Mouse (Mus musculus): ENCODE measurements around the gene Iqgap2. TPM values are rescaled to one million over a fixed set of nuclear protein-coding genes. Genes with fewer than 3 reads are reported as not detected.
A peak's percentile ranks its signal among the peaks of the same experiment; 100 is the strongest.

The Iqgap2 gene
- polyA plus RNA-seq, 1 experiment from 2014 or later, result 5.2 TPM

DNA sequence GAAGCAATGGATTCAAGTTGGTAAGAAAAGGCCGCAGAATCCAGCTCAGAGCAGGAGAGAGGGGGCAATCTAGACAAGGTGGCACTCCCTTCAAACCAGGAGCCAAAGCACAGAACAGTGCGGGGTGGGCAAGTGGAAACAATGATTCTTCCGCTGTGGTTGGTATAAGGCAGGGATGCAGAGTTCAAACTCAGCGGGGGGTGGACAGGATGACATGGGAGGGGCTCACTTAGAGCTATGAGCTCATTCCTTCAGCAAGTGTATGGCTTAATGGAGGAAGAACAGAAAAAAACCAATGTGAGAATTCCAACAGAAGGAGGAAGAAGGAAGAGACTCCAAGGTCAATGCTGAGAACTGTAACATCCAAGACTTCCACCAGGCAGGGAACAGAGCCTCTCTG is 161.2 kb downstream of the Iqgap2 start:
- H3K27ac ChIP-seq (ENCODE audit: low read length), result no peak overlapping the region

DNA sequence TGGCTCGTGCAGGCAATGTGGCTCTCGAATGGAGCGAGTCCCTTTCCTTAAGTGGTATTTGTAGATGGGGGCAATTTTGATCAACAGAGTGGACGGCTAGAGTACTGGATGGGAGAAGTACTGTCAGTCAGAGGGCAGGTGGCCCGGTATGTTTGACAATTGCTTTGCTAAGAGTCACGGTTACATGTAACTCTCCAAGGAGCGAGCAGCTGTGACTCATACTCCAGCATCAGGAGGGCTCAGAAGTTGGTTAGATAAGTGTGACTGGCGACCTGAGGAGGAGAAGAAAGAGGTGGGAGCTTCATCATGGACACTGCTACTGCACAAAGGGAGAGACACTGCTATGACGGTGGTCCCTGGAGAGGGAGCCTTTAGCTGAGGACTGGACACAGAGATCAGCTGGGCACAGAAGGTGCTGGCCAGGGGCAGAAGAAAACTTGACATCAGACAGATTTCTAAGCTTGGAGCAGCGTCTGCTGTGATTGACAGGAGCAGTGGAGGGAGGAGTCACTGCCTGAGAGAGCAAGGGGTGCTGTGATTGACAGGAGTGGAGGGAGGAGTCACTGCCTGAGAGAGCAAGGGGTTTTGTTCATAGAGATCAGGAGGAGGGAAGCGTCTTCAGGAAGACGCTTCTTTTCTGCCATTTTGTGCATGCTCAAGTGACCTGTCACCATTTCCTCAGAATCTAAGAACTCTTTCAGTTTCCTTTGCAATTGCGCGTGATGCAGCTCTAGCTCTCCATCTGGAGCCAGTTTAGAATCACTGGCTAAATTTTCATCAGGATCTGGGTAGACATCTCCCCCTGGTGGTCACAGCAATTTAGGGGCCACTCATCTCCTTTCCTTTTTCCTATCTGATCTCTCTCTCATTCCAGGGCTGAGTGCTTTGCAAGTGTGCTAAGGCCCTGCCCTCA is 172.1 kb downstream of the Iqgap2 start:
- Histone ChIP-seq H3K4me1 (replicated peaks; ENCODE audit: control insufficient read depth, insufficient read depth, low read length) (0 out of 2 replicates have a peak, but pooled peaks cover 2% of the 10 kb centered on the region), H3K36me3 (ENCODE audit: control insufficient read depth, insufficient read depth, low read length) (no peaks in the 10 kb centered on the region), H3K27ac (ENCODE audit: low read length) (no peak overlapping the region), H3K27me3 (ENCODE audit: control insufficient read depth, insufficient read depth, low read depth, low read length) (no peaks in the 10 kb centered on the region), H3K9me3 (ENCODE audit: control insufficient read depth, low read length) (no peaks in the 10 kb centered on the region), H3K4me3 (ENCODE audit: low read length) (peak overlapping the region; percentile 40), H3K4me2 (ENCODE audit: low read depth, low read length) (peak overlapping the region; percentile 49), H3K9ac (ENCODE audit: low read length) (peak overlapping the region; percentile 21; the same call in 1 of the 2 replicates)
- 45% methylated on average over 14 of the region's 14 CpGs for WGBS
- ATAC-seq (ENCODE audit: low read depth), result peak; percentile 85

More for the DNA sequence above, 161.2 kb downstream of the Iqgap2 start:
- Histone ChIP-seq H3K36me3 (ENCODE audit: control insufficient read depth, insufficient read depth, low read length) (no peaks in the 10 kb centered on the region), H3K4me3 (ENCODE audit: low read length) (no peak overlapping the region), H3K9me3 (ENCODE audit: control insufficient read depth, low read length) (no peaks in the 10 kb centered on the region), H3K27me3 (ENCODE audit: control insufficient read depth, insufficient read depth, low read depth, low read length) (no peaks in the 10 kb centered on the region), H3K4me1 (replicated peaks; ENCODE audit: control insufficient read depth, insufficient read depth, low read length) (no peaks in the 10 kb centered on the region), H3K9ac (ENCODE audit: low read length) (no peak overlapping the region), H3K4me2 (ENCODE audit: low read depth, low read length) (no peak overlapping the region)
- 86% methylated on average over 4 of the region's 4 CpGs for WGBS
- no peak for ATAC-seq (ENCODE audit: low read depth)

DNA sequence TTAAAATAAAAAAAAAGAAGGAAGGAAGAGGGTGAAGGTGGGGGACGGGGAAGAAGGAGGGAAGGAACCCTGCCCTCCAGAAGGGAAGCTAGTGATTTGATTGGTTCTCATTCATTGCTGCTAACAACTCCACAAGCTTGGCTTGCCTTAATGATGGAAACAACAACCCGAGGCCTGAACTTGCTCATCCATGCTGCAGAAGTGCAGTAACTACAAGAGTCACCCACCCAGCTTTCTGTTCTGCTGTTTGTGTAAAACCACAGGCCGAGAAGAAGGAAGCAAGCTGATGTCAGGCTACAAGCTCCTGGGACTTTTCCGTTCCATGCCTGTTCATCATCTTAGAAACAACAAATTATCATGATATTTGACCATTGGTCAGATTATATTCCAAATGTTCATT is 176.4 kb downstream of the Iqgap2 start:
- ATAC-seq (ENCODE audit: low read depth), result no peak
- no peak overlapping the region for H3K27ac ChIP-seq (ENCODE audit: low read length)
- 0 out of 2 replicates have a peak, but pooled peaks cover 2% of the 10 kb centered on the region for H3K4me1 ChIP-seq (replicated peaks; ENCODE audit: control insufficient read depth, insufficient read depth, low read length)
- no peaks in the 10 kb centered on the region for H3K9me3 ChIP-seq (ENCODE audit: control insufficient read depth, low read length)
- H3K36me3 ChIP-seq (ENCODE audit: control insufficient read depth, insufficient read depth, low read length), result no peaks in the 10 kb centered on the region
- H3K4me2 ChIP-seq (ENCODE audit: low read depth, low read length), result no peak overlapping the region
- H3K4me3 ChIP-seq (ENCODE audit: low read length), result no peak overlapping the region
- WGBS, result 72% methylated on average over 4 of the region's 4 CpGs
- H3K9ac ChIP-seq (ENCODE audit: low read length), result no peak overlapping the region
- no peaks in the 10 kb centered on the region for H3K27me3 ChIP-seq (ENCODE audit: control insufficient read depth, insufficient read depth, low read depth, low read length)

DNA sequence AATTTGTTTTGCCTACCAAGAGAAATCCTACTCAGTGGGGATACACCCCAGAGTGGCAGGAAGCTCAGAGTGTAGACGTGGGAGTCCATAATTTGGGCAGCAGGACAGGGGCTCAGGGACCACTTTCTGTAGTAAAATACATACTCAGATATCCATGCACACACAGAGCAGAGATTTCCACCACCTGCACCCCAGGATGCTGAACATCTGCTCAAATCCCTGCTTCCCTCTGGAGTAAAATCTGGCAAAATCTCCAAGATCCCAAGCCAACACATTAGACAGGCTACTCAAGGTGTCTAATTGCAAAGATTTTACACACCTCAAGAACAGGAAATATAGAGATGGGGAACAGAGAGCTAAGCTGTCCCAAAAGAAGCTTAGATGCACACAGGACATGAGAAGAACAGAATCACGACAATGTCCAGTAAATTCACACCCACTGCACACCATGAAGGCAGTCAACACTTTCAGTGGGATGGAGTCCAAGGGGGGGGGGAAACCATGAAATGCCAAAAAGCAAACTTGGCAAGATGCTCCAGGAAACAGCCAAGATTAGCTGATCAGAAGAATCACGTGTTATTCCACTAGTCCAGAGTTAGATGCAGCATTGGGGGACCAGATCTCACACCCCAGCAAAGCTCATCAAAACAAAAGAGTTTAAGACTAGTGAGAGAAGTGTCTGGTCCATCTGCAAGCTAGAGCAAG is 177.3 kb downstream of the Iqgap2 start:
- H3K4me2 ChIP-seq (ENCODE audit: low read depth, low read length), result no peak overlapping the region
- H3K27ac ChIP-seq (ENCODE audit: low read length), result no peak overlapping the region
- no peak overlapping the region for H3K9ac ChIP-seq (ENCODE audit: low read length)
- no peak overlapping the region for H3K4me3 ChIP-seq (ENCODE audit: low read length)
- 0 out of 2 replicates have a peak, but pooled peaks cover under 1% of the 10 kb centered on the region for H3K4me1 ChIP-seq (replicated peaks; ENCODE audit: control insufficient read depth, insufficient read depth, low read length)
- ATAC-seq (ENCODE audit: low read depth), result no peak
- no peaks in the 10 kb centered on the region for H3K27me3 ChIP-seq (ENCODE audit: control insufficient read depth, insufficient read depth, low read depth, low read length)
- WGBS, result 35% methylated on average over 3 of the region's 3 CpGs
- no peaks in the 10 kb centered on the region for H3K9me3 ChIP-seq (ENCODE audit: control insufficient read depth, low read length)
- H3K36me3 ChIP-seq (ENCODE audit: control insufficient read depth, insufficient read depth, low read length), result no peaks in the 10 kb centered on the region

DNA sequence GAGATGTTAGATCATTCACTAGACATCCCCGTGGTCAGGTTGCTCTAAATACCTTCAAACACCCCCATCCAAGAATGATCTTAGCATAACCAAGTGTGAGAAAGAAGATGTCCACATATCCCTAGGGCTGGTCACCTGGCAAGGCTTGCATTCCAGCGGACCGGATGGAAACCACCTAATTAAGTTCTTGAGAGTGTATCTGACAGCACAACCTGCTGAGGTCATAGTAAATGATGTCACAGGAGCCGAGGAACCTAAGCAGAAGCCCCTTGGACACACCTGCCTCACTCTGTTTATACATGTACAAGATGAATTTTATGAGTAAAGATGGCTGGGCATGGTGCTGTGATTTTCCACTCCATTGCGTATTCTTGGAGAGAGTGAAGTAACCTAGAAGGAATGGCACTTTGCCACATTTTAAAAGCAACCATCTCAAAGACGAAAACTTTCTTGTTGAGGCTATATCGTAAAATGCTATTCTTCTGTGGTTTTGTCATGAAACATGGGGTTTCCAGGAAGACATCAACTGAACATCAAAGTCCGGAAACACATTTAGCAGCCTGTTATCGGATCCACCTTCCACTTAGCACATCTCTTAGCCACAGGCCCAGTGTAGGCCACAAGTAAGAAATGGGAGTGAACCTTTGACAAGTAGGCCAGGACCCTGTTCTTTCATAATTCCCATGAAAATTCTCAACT is 179.0 kb downstream of the Iqgap2 start:
- no peaks in the 10 kb centered on the region for H3K4me1 ChIP-seq (replicated peaks; ENCODE audit: control insufficient read depth, insufficient read depth, low read length)
- ATAC-seq (ENCODE audit: low read depth), result no peak
- H3K9me3 ChIP-seq (ENCODE audit: control insufficient read depth, low read length), result no peaks in the 10 kb centered on the region
- H3K4me3 ChIP-seq (ENCODE audit: low read length), result no peak overlapping the region
- no peaks in the 10 kb centered on the region for H3K27me3 ChIP-seq (ENCODE audit: control insufficient read depth, insufficient read depth, low read depth, low read length)
- no peak overlapping the region for H3K27ac ChIP-seq (ENCODE audit: low read length)
- no peak overlapping the region for H3K9ac ChIP-seq (ENCODE audit: low read length)
- no peak overlapping the region for H3K4me2 ChIP-seq (ENCODE audit: low read depth, low read length)
- H3K36me3 ChIP-seq (ENCODE audit: control insufficient read depth, insufficient read depth, low read length), result no peaks in the 10 kb centered on the region
- WGBS, result 84% methylated on average over 9 of the region's 9 CpGs

DNA sequence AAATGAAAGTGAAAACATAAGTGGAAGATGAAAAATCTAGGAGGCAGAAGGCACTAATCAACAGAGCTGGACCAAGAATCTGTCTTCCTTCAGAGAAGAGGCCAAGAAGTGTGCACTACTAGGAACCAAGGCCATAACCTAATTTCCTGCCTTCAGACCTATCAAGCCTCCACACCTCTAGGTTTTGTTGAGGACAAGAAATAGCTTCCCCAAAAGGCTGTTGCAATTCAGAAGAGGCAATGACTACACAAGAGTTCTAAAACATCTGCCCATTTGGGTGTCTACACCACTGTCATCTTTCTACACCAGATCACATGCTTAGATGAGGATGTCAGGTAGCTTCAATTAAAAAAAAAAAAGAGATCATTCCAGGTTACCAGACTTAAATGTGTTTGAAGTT is 179.7 kb downstream of the Iqgap2 start:
- Histone ChIP-seq H3K4me2 (ENCODE audit: low read depth, low read length) (no peak overlapping the region), H3K27me3 (ENCODE audit: control insufficient read depth, insufficient read depth, low read depth, low read length) (no peaks in the 10 kb centered on the region), H3K36me3 (ENCODE audit: control insufficient read depth, insufficient read depth, low read length) (no peaks in the 10 kb centered on the region), H3K4me3 (ENCODE audit: low read length) (no peak overlapping the region), H3K9me3 (ENCODE audit: control insufficient read depth, low read length) (no peaks in the 10 kb centered on the region), H3K4me1 (replicated peaks; ENCODE audit: control insufficient read depth, insufficient read depth, low read length) (no peaks in the 10 kb centered on the region), H3K27ac (ENCODE audit: low read length) (no peak overlapping the region), H3K9ac (ENCODE audit: low read length) (no peak overlapping the region)
- ATAC-seq (ENCODE audit: low read depth), result no peak

DNA sequence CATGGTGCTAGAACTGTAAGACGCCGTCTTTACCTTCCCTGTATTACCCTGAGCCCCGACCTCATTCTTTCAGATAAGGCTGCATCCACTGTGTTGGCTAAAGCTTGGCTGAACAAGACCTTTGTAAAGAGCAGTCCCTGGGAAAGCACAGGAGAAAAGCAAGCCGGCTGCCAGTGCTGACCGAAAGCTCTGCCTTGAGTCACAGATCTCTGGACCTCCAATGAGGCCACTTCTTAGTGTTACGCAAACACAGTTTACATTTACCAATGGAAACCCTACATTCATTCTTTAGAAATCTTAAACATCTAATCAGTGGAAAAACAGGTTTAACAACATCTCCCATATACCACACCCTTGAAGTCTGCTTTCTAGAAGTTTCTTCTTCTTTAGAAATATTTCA is 186.1 kb downstream of the Iqgap2 start:
- Histone ChIP-seq H3K4me2 (ENCODE audit: low read depth, low read length) (no peak overlapping the region), H3K4me3 (ENCODE audit: low read length) (no peak overlapping the region), H3K27ac (ENCODE audit: low read length) (no peak overlapping the region), H3K9me3 (ENCODE audit: control insufficient read depth, low read length) (no peaks in the 10 kb centered on the region), H3K27me3 (ENCODE audit: control insufficient read depth, insufficient read depth, low read depth, low read length) (no peaks in the 10 kb centered on the region), H3K9ac (ENCODE audit: low read length) (no peak overlapping the region), H3K4me1 (replicated peaks; ENCODE audit: control insufficient read depth, insufficient read depth, low read length) (no peaks in the 10 kb centered on the region), H3K36me3 (ENCODE audit: control insufficient read depth, insufficient read depth, low read length) (no peaks in the 10 kb centered on the region)
- 71% methylated on average over 6 of the region's 6 CpGs for WGBS
- ATAC-seq (ENCODE audit: low read depth), result peak; percentile 47

DNA sequence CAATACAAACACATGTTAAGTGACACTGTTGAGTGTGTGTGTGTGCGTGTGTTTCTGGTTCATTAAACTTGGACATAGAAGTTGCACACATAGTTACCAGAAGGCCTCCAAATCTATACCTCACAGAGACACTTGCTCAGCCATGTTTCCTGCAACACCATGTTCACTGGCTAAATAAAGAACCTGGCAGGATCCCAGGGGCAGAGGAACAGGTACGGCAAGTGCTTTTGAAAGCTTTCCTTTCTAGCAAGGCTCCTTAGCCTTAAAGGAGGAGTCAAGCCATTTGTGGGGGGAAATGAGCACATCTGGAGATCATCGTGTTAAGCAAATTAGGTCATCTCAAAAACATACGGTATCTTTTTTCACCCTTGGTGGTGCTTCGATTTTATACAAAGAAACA is 188.3 kb downstream of the Iqgap2 start:
- 58% methylated on average over 5 of the region's 5 CpGs for WGBS
- H3K4me3 ChIP-seq (ENCODE audit: low read length), result no peak overlapping the region
- H3K9me3 ChIP-seq (ENCODE audit: control insufficient read depth, low read length), result no peaks in the 10 kb centered on the region

DNA sequence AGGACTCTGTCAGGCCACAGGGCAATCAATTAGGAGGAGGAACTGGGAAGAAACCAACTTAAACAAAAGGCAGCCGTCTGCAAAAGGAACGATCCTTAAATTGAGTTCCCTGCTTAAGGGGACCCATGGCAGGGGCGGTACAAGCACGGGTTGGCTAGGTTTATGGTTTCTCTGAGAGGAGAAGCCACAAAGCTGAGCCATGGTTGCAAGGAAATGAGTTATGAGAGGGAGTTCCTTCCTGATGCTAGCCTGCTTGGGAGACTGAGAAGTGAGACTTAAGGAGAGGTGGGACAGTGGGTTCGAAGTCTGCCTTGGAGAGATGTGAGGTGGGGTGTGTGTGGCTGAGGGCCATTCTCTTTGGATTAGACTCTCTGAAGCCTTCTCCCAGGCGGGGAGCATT is 193.8 kb downstream of the Iqgap2 start:
- 42% methylated on average over 6 of the region's 6 CpGs for WGBS
- H3K9me3 ChIP-seq (ENCODE audit: control insufficient read depth, low read length), result no peaks in the 10 kb centered on the region
- ATAC-seq (ENCODE audit: low read depth), result no peak
- no peaks in the 10 kb centered on the region for H3K36me3 ChIP-seq (ENCODE audit: control insufficient read depth, insufficient read depth, low read length)
- H3K4me3 ChIP-seq (ENCODE audit: low read length), result no peak overlapping the region
- no peak overlapping the region for H3K4me2 ChIP-seq (ENCODE audit: low read depth, low read length)
- H3K27ac ChIP-seq (ENCODE audit: low read length), result peak overlapping the region; percentile 57
- H3K9ac ChIP-seq (ENCODE audit: low read length), result no peak overlapping the region
- no peaks in the 10 kb centered on the region for H3K27me3 ChIP-seq (ENCODE audit: control insufficient read depth, insufficient read depth, low read depth, low read length)
- no peaks in the 10 kb centered on the region; the same call in none of the 2 replicates for H3K4me1 ChIP-seq (replicated peaks; ENCODE audit: control insufficient read depth, insufficient read depth, low read length)

More for the DNA sequence above, 188.3 kb downstream of the Iqgap2 start:
- no peak overlapping the region for H3K4me2 ChIP-seq (ENCODE audit: low read depth, low read length)
- no peaks in the 10 kb centered on the region for H3K4me1 ChIP-seq (replicated peaks; ENCODE audit: control insufficient read depth, insufficient read depth, low read length)
- H3K9ac ChIP-seq (ENCODE audit: low read length), result no peak overlapping the region
- ATAC-seq (ENCODE audit: low read depth), result no peak
- H3K36me3 ChIP-seq (ENCODE audit: control insufficient read depth, insufficient read depth, low read length), result no peaks in the 10 kb centered on the region
- H3K27me3 ChIP-seq (ENCODE audit: control insufficient read depth, insufficient read depth, low read depth, low read length), result no peaks in the 10 kb centered on the region
- no peak overlapping the region for H3K27ac ChIP-seq (ENCODE audit: low read length)
